Mouse (Mus musculus): Measurements from ENCODE around the gene Tmem179. TPM values are rescaled to one million over a fixed set of nuclear protein-coding genes. Genes with fewer than 3 reads are reported as not detected.

Gene Tmem179
- polyA plus RNA-seq, 1 experiment from 2014 or later, result 16.1 TPM

DNA sequence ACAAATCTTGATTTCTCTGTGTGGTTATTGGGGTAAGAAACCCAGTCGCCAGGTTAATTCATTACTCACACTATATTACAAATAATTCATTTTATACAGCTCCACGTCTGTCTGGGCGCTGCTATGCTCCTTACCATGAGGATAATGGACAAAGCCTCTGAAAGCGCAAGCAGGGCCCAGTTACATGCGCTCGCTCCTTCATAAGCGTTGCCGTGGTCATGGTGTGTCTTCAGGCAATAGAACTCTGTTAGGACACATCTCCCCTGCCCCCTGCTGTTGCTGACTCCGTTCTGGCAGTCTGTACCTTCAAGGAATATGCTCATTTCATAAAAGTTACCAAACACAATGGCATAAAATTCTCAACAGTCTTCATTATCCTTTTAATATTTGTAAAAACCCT lies 64.7 kb downstream of the Tmem179 start:
- WGBS, result 80% methylated on average over 9 of the region's 9 CpGs
- H3K27me3 ChIP-seq, result peaks cover 10% of the 10 kb centered on the region
- no peaks in the 10 kb centered on the region for H3K36me3 ChIP-seq
- peaks cover 4% of the 10 kb centered on the region; the same call in 1 of the 2 replicates for H3K9me3 ChIP-seq (replicated peaks)
- no peak overlapping the region for H3K4me3 ChIP-seq
- H3K4me1 ChIP-seq, result peaks cover 13% of the 10 kb centered on the region
- no peak overlapping the region for H3K9ac ChIP-seq
- ATAC-seq (ENCODE audit: low FRiP score), result no peak
- H3K27ac ChIP-seq, result no peak overlapping the region
- no peak overlapping the region for H3K4me2 ChIP-seq (replicated peaks)

DNA sequence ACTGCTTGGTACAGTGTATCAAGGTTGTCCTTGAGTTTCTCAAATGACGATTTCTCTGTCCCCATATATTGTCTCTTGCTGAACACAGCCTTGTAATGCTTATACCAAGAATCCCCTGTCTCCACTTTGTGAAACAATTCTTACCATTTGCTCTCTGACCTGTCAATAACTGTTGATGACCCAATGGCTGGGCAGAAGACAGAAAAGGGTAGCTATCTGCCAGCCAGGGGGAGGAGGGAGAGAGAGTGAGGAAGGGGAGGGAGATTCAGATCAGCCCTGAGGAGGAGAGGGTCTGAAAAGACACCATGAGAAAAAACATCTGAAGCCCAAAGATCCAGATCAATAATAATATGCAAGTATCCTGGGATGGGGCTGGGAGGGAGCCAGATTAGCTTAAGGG lies 65.2 kb downstream of the Tmem179 start:
- Histone ChIP-seq H3K27ac (no peak overlapping the region), H3K27me3 (peaks cover 10% of the 10 kb centered on the region), H3K36me3 (no peaks in the 10 kb centered on the region), H3K9ac (no peak overlapping the region), H3K4me3 (no peak overlapping the region), H3K4me2 (replicated peaks) (no peak overlapping the region), H3K4me1 (peaks cover 13% of the 10 kb centered on the region), H3K9me3 (replicated peaks) (peaks cover 8% of the 10 kb centered on the region; the same call in 1 of the 2 replicates)
- WGBS, result 85% methylated on average over 1 of the region's 1 CpGs
- ATAC-seq (ENCODE audit: low FRiP score), result no peak

DNA sequence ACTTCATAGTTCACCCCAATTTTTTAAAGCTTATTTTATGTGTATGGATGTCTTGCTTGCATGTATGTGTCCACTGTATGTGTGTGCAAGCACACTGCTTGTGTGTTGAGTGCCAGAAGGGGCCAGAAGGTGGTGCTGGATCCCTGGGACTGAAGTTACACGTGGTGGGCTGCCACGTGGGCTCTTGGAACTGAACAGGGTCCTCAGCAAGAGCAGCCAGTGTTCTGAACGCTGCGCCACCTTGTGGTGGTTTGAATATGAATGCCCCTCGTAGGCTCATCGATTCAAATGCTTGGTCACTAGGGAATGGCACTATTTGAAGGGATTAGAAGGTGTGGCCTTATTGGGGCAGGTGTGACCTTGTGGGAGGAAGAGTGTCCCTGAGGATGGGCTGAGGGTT lies 65.7 kb downstream of the Tmem179 start:
- peak; percentile 26; the same call in 1 of the 2 replicates for ATAC-seq (ENCODE audit: low FRiP score)
- Histone ChIP-seq H3K36me3 (no peaks in the 10 kb centered on the region), H3K27ac (no peak overlapping the region), H3K9me3 (replicated peaks) (peaks cover 13% of the 10 kb centered on the region; the same call in 1 of the 2 replicates), H3K4me3 (no peak overlapping the region), H3K4me1 (peaks cover 13% of the 10 kb centered on the region), H3K27me3 (peaks cover 10% of the 10 kb centered on the region), H3K4me2 (replicated peaks) (no peak overlapping the region), H3K9ac (no peak overlapping the region)
- 28% methylated on average over 6 of the region's 6 CpGs for WGBS

Other genes starting within 250 kb of the Tmem179 start
- gene A530016L24Rik, start 27.3 kb downstream of the Tmem179 start, polyA plus RNA-seq (2016; fragmentation: Nextera tagmentation; extraction: Ambion mirVana), result 0.13 TPM in 1 of 2 replicates, not detected in the other
- 1.5 and 2.1 TPM in 2 replicates for gene Inf2, start 72.0 kb upstream of the Tmem179 start, polyA plus RNA-seq (2016; fragmentation: Nextera tagmentation; extraction: Ambion mirVana)
- 3.3 and 5.0 TPM in 2 replicates for gene Adssl1, start 103.3 kb upstream of the Tmem179 start, polyA plus RNA-seq (2016; fragmentation: Nextera tagmentation; extraction: Ambion mirVana)
- gene Siva1, start 127.9 kb upstream of the Tmem179 start, polyA plus RNA-seq (2016; fragmentation: Nextera tagmentation; extraction: Ambion mirVana), result 100 and 124 TPM in 2 replicates
- gene Akt1, start 158.1 kb upstream of the Tmem179 start, polyA plus RNA-seq (2016; fragmentation: Nextera tagmentation; extraction: Ambion mirVana), result 154 and 156 TPM in 2 replicates
- gene Zbtb42, start 162.1 kb upstream of the Tmem179 start, polyA plus RNA-seq (2016; fragmentation: Nextera tagmentation; extraction: Ambion mirVana), result 5.8 and 7.5 TPM in 2 replicates
- gene Cep170b, start 203.7 kb upstream of the Tmem179 start, polyA plus RNA-seq (2016; fragmentation: Nextera tagmentation; extraction: Ambion mirVana), result 28.3 and 28.5 TPM in 2 replicates
- 5.0 and 5.4 TPM in 2 replicates for gene Pld4, start 243.9 kb upstream of the Tmem179 start, polyA plus RNA-seq (2016; fragmentation: Nextera tagmentation; extraction: Ambion mirVana)

Measured in hindbrain, embryonic 12.5 days (tissue).